Mouse (Mus musculus): Measurements from ENCODE around the gene Vmn1r104.
"Not testable (repeated sequence)": the region's sequence is repeated elsewhere in the genome, so short reads cannot be mapped to it uniquely, and the experiment has no call there.

Gene Vmn1r104

DNA sequence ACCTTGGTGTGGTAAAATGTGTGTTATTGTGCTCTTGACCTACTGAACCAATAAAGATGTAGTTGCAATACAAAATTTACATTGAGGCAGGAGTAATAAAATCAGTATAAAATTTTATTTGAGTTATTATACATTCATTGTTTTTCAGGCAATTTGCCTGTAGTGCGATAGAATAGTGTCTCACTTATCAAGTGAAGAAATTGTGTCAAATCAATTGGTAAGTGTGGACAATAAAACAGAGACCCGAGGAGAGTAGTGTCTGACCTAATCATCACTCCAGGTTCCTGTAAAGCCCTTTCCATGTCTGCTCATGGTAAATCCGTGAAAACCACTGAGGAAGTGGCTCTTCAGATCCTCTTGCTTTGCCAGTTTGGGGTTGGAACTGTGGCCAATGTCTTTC, at the start of gene Vmn1r104:
Gene Vmn1r104, plus strand, starts transcription at position 301 of the 400 bp plus-strand sequence.
- not testable (repeated sequence) for DNase-seq (ENCODE audit: low read depth, low spot score)

DNA sequence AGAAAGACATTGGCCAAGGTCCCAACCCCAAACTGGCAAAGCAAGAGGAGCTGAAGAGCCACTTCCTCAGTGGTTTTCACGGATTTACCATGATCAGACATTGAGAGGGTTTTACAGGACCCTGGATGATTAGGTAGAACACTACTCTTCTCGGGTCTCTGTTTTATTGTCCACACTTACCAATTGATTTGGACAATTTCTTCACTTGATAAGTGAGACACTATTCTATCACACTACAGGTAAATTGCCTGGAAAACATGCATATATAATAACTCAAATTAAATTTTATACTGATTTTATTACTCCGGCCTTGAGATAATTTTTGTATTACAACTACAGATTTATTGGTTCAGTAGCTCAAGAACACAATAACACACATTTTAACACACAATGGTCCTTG, 23.2 kb upstream of the Vmn1r104 start, which contains the start of gene Vmn1r103:
Gene Vmn1r103, minus strand, starts transcription at position 101 of the 400 bp plus-strand sequence.
- not testable (repeated sequence) for DNase-seq (ENCODE audit: low read depth, low spot score)

DNA sequence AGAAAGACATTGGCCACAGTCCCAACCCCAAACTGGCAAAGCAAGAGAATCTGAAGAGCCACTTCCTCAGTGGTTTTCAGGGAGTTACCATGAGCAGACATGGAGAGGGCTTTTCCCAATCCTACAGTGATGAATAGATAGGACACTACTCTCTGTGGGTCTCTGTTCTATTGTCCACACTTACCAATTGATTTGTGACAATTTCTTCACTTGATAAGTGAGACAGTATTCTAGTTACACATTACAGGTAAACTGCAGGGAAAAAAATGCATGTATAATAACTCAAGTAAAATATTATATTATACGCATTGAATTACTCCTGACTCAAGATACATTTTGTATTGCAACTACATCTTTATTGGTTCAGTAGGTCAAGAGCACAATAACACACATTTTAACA, 12.0 kb downstream of the Vmn1r104 start, which contains the start of gene Gm5726:
Gene Gm5726, minus strand, starts transcription at position 101 of the 400 bp plus-strand sequence.
- DNase-seq (ENCODE audit: low read depth, low spot score), result not testable (repeated sequence)

DNA sequence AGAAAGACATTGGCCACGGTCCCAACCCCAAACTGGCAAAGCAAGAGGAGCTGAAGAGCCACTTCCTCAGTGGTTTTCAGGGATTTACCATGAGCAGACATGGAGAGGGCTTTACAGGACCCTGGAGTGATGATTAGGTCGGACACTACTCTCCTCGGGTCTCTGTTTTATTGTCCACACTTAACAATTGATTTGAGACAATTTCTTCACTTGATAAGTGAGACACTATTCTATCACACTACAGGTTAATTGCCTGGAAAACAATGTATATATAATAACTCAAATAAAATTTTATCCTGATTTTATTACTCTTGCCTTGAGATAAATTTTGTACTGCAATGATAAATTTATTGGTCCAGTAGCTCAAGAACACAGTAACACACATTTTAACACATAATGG, 42.5 kb downstream of the Vmn1r104 start, which contains the start of gene Gm4141:
Gene Gm4141, minus strand, starts transcription at position 101 of the 400 bp plus-strand sequence.
- not testable (repeated sequence) for DNase-seq (ENCODE audit: low read depth, low spot score)

Data from telencephalon, adult 2 months (tissue).